Mouse (Mus musculus): ENCODE measurements around the gene Kcnk2. TPM values are rescaled to one million over a fixed set of nuclear protein-coding genes. Genes with fewer than 3 reads are reported as not detected.

The Kcnk2 gene
- polyA plus RNA-seq, 1 experiment from 2014 or later, result 17.3 TPM

- Histone ChIP-seq H3K4me3 (no peak overlapping the region), H3K4me1 (replicated peaks) (no peaks in the 10 kb centered on the region), H3K27ac (no peak overlapping the region), H3K36me3 (no peaks in the 10 kb centered on the region), H3K9ac (no peak overlapping the region), H3K27me3 (no peaks in the 10 kb centered on the region), H3K4me2 (no peak overlapping the region), H3K9me3 (no peaks in the 10 kb centered on the region)
- no peak for ATAC-seq (ENCODE audit: low FRiP score)
- WGBS, result 88% methylated on average over 10 of the region's 10 CpGs
These were observed 15.2 kb downstream of the Kcnk2 start for GRCm38 (mm10) chr1:189386848-189387247.

- Histone ChIP-seq H3K36me3 (no peaks in the 10 kb centered on the region), H3K9me3 (no peaks in the 10 kb centered on the region), H3K27me3 (no peaks in the 10 kb centered on the region), H3K4me2 (no peak overlapping the region), H3K4me3 (no peak overlapping the region), H3K9ac (no peak overlapping the region), H3K4me1 (replicated peaks) (no peaks in the 10 kb centered on the region), H3K27ac (no peak overlapping the region)
- WGBS, result 86% methylated on average over 2 of the region's 2 CpGs
- no peak for ATAC-seq (ENCODE audit: low FRiP score)
These were observed 15.9 kb downstream of the Kcnk2 start for GRCm38 (mm10) chr1:189386141-189386540.

GRCm38 (mm10) chr1:189367722-189368121, 34.4 kb downstream of the Kcnk2 start:
- Histone ChIP-seq H3K9me3 (no peaks in the 10 kb centered on the region), H3K4me1 (replicated peaks) (no peaks in the 10 kb centered on the region), H3K9ac (no peak overlapping the region), H3K4me3 (no peak overlapping the region), H3K4me2 (no peak overlapping the region), H3K27ac (no peak overlapping the region), H3K36me3 (no peaks in the 10 kb centered on the region), H3K27me3 (no peaks in the 10 kb centered on the region)
- ATAC-seq (ENCODE audit: low FRiP score), result no peak
- WGBS, result 92% methylated on average over 4 of the region's 4 CpGs

- Histone ChIP-seq H3K27me3 (no peaks in the 10 kb centered on the region), H3K27ac (no peak overlapping the region), H3K4me3 (no peak overlapping the region), H3K36me3 (no peaks in the 10 kb centered on the region), H3K9ac (no peak overlapping the region), H3K9me3 (no peaks in the 10 kb centered on the region), H3K4me2 (no peak overlapping the region), H3K4me1 (replicated peaks) (no peaks in the 10 kb centered on the region)
- ATAC-seq (ENCODE audit: low FRiP score), result no peak
- 68% methylated on average over 5 of the region's 5 CpGs for WGBS
These were observed 37.9 kb downstream of the Kcnk2 start for GRCm38 (mm10) chr1:189364188-189364587.

- Histone ChIP-seq H3K4me3 (no peak overlapping the region), H3K9ac (no peak overlapping the region), H3K27me3 (no peaks in the 10 kb centered on the region), H3K36me3 (no peaks in the 10 kb centered on the region), H3K9me3 (no peaks in the 10 kb centered on the region), H3K4me1 (replicated peaks) (no peaks in the 10 kb centered on the region), H3K4me2 (no peak overlapping the region), H3K27ac (no peak overlapping the region)
- ATAC-seq (ENCODE audit: low FRiP score), result no peak
- WGBS, result 68% methylated on average over 6 of the region's 6 CpGs
These were observed 39.5 kb downstream of the Kcnk2 start for GRCm38 (mm10) chr1:189362579-189362978.

GRCm38 (mm10) chr1:189359699-189360098, 42.4 kb downstream of the Kcnk2 start:
- no peaks in the 10 kb centered on the region for H3K36me3 ChIP-seq
- ATAC-seq (ENCODE audit: low FRiP score), result no peak
- no peak overlapping the region for H3K4me2 ChIP-seq
- H3K9ac ChIP-seq, result no peak overlapping the region
- H3K4me1 ChIP-seq (replicated peaks), result no peaks in the 10 kb centered on the region
- 89% methylated on average over 4 of the region's 4 CpGs for WGBS
- H3K27ac ChIP-seq, result no peak overlapping the region
- no peaks in the 10 kb centered on the region for H3K27me3 ChIP-seq
- H3K4me3 ChIP-seq, result no peak overlapping the region
- H3K9me3 ChIP-seq, result no peaks in the 10 kb centered on the region

- H3K4me1 ChIP-seq (replicated peaks), result no peaks in the 10 kb centered on the region
- no peaks in the 10 kb centered on the region; the same call in 1 of the 2 replicates for H3K9me3 ChIP-seq
- H3K4me3 ChIP-seq, result no peak overlapping the region
- 83% methylated on average over 1 of the region's 1 CpGs for WGBS
- no peak overlapping the region for H3K27ac ChIP-seq
- H3K36me3 ChIP-seq, result no peaks in the 10 kb centered on the region
- no peak overlapping the region for H3K9ac ChIP-seq
- ATAC-seq (ENCODE audit: low FRiP score), result no peak
- no peak overlapping the region for H3K4me2 ChIP-seq
- H3K27me3 ChIP-seq, result no peaks in the 10 kb centered on the region
These were observed 48.2 kb downstream of the Kcnk2 start for GRCm38 (mm10) chr1:189353887-189354286.

- WGBS, result 97% methylated on average over 6 of the region's 6 CpGs
- Histone ChIP-seq H3K27me3 (no peaks in the 10 kb centered on the region), H3K4me1 (replicated peaks) (no peaks in the 10 kb centered on the region), H3K4me2 (no peak overlapping the region), H3K27ac (no peak overlapping the region), H3K36me3 (no peaks in the 10 kb centered on the region), H3K4me3 (no peak overlapping the region), H3K9ac (no peak overlapping the region), H3K9me3 (no peaks in the 10 kb centered on the region; the same call in 1 of the 2 replicates)
- ATAC-seq (ENCODE audit: low FRiP score), result no peak
These were observed 50.3 kb downstream of the Kcnk2 start for GRCm38 (mm10) chr1:189351804-189352203.

- Histone ChIP-seq H3K27ac (no peak overlapping the region), H3K36me3 (no peaks in the 10 kb centered on the region), H3K4me1 (replicated peaks) (peaks cover 5% of the 10 kb centered on the region), H3K9ac (no peak overlapping the region), H3K27me3 (peaks cover 11% of the 10 kb centered on the region), H3K4me3 (no peak overlapping the region), H3K9me3 (no peaks in the 10 kb centered on the region; the same call in 1 of the 2 replicates), H3K4me2 (no peak overlapping the region)
- WGBS, result 90% methylated on average over 5 of the region's 5 CpGs
- no peak for ATAC-seq (ENCODE audit: low FRiP score)
These were observed 52.9 kb downstream of the Kcnk2 start for GRCm38 (mm10) chr1:189349205-189349604.

- WGBS, result 87% methylated on average over 5 of the region's 5 CpGs
These were observed 56.9 kb downstream of the Kcnk2 start for GRCm38 (mm10) chr1:189345166-189345565.

GRCm38 (mm10) chr1:189343301-189344251, 58.5 kb downstream of the Kcnk2 start:
- Histone ChIP-seq H3K9ac (peak overlapping the region; percentile 92), H3K36me3 (peaks cover 6% of the 10 kb centered on the region), H3K9me3 (no peaks in the 10 kb centered on the region), H3K27ac (peak overlapping the region; percentile 85), H3K27me3 (peaks cover 13% of the 10 kb centered on the region), H3K4me2 (peak overlapping the region; percentile 88), H3K4me1 (replicated peaks) (peaks cover 30% of the 10 kb centered on the region), H3K4me3 (peak overlapping the region; percentile 72)
- peak; percentile 73 for ATAC-seq (ENCODE audit: low FRiP score)
- WGBS, result under 1% methylated on average over 69 of the region's 82 CpGs

More at GRCm38 (mm10) chr1:189345166-189345565, 56.9 kb downstream of the Kcnk2 start:
- Histone ChIP-seq H3K4me1 (replicated peaks) (peaks cover 30% of the 10 kb centered on the region), H3K4me2 (no peak overlapping the region), H3K9ac (no peak overlapping the region), H3K27me3 (peaks cover 13% of the 10 kb centered on the region), H3K36me3 (no peaks in the 10 kb centered on the region), H3K27ac (no peak overlapping the region), H3K9me3 (no peaks in the 10 kb centered on the region; the same call in 1 of the 2 replicates), H3K4me3 (no peak overlapping the region)
- ATAC-seq (ENCODE audit: low FRiP score), result no peak

GRCm38 (mm10) chr1:189342416-189343104, 59.5 kb downstream of the Kcnk2 start:
- Histone ChIP-seq H3K36me3 (peaks cover 10% of the 10 kb centered on the region), H3K9ac (peak overlapping the region; percentile 92), H3K27me3 (peaks cover 13% of the 10 kb centered on the region), H3K4me3 (peak overlapping the region; percentile 72), H3K27ac (peak overlapping the region; percentile 52), H3K4me1 (replicated peaks) (peaks cover 30% of the 10 kb centered on the region), H3K4me2 (peak overlapping the region; percentile 88), H3K9me3 (no peaks in the 10 kb centered on the region)
- ATAC-seq (ENCODE audit: low FRiP score), result peak; percentile 61; the same call in 1 of the 2 replicates
- 5% methylated on average over 30 of the region's 30 CpGs for WGBS
